Mouse (Mus musculus): ENCODE data around the gene Zmiz2.

GRCm38 (mm10) chr11:6389483-6389921 is 628 bp downstream of the Zmiz2 start:
- TF ChIP-seq EP300 (IDR thresholded peaks at IDR 0.05; ENCODE audit: low read depth) (no peak), CTCF (IDR thresholded peaks at IDR 0.05; ENCODE audit: low read depth) (no peak)
